Mouse (Mus musculus): ENCODE results near the gene Il1f10. TPM values are rescaled to one million over a fixed set of nuclear protein-coding genes. Genes with fewer than 3 reads are reported as not detected.

Il1f10 gene
- not detected for total RNA-seq (2021)
- long read RNA-seq: 0 reads

DNA sequence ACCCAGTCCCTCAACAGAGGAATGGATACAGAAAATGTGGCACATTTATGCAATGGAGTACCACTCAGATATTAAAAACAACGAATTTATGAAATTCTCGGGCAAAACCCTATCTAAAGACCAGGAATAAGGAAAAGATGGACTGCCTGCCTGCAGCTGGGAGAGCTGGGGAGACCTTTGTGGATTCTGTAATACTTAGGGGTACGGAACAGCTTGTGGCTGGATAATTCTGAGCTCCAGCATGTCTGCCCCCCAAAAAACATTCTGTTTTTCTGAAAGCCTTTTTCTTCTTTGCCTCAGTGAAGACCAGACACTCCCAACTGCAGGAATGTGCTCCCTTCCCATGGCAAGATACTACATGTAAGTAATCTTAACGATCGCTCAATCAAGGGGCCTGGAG is at the start of gene Il1f10:
Gene Il1f10, plus strand, starts transcription at position 301 of the 400 bp plus-strand sequence.
- no peak for DNase-seq (ENCODE audit: low spot score in 2 of 2)

DNA sequence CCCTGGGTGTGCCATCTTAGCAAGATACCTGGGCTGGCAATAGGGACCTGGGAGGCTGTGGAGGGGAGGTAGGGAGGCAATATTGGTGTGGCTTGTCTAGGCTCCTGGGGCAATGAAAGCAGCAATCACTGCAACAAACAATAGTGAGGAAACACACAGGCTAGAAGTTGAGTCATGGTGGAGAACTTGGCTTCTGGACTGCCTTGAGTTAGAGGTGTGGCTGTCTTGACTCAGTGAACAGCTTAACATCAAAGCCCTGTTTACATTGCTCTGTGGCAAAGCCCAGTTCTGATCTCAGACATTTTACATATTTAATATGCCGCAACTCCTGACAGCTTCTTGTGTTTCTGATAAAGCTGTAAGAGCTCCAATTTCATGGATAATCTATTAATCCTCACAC is 23.5 kb upstream of the Il1f10 start:
- no peak for DNase-seq (ENCODE audit: low spot score in 2 of 2)

DNA sequence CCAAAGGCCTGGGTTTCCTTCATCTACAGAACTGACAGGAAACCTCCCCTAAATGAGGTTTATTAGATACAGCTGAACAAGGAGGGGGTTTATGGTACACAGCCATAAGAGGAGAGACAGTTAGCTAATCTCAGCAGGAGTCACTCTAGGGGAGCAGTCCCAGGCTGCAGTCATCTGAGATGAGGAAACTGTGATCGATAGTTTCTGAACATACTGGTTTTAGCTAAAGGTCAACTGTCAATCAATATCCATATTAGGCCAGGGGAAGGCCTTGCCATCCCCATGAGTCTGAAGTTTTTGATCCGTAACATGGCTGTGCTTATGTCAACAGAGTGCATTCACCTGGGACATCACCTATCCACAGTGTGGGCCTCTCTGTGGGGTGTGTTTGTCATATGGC is 17.4 kb upstream of the Il1f10 start:
- DNase-seq (ENCODE audit: low spot score in 2 of 2): no peak

DNA sequence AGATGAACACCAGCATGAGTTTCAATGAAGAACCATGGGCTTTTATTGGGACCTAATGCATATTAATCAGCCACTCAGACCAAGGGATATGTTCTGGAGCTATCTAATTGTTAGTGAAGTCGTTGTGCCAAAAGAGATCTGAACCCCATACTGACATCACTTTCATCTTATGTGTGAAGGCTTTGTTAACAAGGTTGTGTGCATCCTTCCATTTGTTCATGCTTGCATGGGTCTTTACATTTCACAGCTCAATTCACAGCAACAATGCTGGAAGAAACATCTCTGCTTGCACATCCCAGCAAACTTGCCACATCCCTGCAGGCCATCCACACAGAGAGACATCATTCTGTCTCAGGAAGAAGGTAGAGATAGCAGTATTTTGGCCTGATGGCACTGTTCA is 15.8 kb upstream of the Il1f10 start:
- DNase-seq (ENCODE audit: low spot score in 2 of 2): no peak

DNA sequence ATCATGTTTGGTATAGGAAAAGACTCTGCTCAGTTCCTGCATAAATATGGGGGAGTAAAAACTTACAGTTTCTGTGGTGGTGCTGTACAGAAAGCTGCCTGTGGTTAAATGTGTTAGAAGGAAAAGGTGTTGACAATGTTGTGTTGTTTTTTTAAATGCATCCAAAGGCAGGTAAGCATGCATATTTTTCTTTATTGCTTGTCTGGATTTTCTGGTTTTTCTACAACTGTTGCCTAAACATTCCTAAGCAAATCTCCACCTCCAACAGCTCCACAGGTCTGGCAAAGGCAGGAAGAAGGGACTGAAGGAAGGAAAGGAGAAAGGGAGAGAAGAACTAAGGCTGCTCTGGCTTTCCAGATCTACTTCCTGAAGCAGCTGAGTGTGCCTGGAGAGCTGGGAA is 14.3 kb upstream of the Il1f10 start, which contains the start of gene Il1f5:
Gene Il1f5, plus strand, starts transcription at position 301 of the 400 bp plus-strand sequence.
- DNase-seq (ENCODE audit: low spot score in 2 of 2): no peak

DNA sequence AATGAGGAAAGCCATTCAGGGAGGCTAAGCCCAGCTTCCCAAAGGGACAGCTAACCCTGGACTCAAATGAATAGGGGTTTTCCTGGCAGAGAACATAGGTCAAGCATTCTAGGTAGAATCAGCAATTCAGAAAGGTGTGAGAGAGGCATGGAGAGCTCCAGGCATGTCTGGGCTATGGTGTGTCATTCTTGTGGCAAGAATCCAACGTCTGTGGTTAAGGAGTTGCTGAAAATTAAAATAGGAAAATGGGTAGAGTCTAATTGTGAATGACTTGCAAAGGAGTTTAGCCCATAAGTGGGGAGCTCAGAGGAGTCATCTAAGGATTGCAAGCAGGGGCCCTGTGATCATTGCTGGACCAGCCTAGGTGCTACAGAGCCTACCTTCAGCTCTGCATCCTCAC is 3.6 kb downstream of the Il1f10 start:
- DNase-seq (ENCODE audit: low spot score in 2 of 2): no peak

DNA sequence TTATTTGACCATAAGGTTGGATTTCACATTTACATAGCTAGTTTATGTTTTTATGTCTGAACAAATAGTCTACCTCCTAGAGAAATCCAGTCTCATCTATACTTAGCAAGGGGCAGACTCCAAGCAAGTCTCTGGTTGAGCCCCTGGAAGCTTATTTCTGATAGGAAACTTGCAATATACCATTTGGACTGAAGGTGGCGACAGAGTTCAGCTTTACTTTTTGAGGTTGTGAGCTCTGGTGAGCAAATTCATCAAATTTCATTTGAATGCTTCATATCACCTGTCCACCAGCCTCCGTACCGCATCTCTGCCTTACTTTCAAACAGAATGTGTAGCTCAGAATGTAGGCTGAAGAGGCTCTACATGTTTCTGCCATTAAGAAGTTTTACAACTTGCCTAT is 5.8 kb downstream of the Il1f10 start:
- peak; percentile 58 to 70 for DNase-seq (ENCODE audit: low spot score in 2 of 2)

DNA sequence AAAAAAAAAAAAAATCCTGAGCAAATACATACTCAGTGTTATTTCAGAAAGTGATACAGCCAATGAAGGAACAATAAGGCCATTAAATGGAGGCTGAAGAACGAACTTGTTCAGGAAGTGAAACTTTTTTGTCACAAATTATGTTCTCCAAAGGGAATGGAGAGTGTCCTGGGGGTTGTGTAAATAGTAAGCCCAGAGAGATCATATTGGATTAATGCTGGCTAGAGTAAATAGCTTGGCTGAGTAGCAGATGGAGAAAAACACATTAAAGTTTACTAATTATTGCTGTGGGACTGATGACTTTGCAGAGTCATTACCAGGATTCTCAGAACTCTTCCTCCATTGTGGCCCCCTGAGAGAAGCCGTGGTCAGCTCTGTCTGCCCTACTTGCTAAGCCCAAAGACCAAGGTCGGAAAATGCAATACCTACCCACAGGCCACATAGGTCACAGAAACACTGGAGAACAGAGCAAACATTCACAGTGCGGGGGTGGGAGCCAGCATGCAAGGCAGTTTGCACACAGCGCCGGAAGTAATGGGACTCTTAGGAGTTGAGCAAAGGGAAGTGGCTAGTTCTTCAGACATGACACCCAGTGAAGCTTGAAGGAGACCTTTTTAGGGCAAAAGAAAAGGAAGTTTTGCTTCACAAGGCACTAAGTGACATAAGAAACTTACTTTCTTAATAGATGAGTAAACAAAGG is 20.5 kb downstream of the Il1f10 start:
- DNase-seq (ENCODE audit: low spot score in 2 of 2): no peak

DNA sequence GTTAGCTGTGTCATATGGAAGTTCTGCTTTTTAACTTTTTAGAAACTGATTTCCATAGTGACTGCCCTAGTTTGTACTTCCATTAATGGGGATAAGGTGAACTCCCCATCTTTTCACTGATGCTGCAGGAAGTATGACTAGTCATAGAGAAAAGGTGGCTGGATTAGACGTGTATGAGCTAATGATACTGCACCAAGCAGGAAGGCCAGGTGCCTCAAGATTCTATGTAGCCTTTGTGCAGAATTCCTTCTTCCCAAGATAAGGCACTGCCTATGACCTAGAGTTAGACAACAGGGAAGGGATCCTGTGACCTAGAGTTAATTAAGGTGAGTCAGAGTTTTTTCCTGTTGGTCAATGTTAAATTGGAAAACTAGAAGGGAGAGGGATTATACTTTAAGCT is 25.9 kb downstream of the Il1f10 start:
- no peak for DNase-seq (ENCODE audit: low spot score in 2 of 2)

DNA sequence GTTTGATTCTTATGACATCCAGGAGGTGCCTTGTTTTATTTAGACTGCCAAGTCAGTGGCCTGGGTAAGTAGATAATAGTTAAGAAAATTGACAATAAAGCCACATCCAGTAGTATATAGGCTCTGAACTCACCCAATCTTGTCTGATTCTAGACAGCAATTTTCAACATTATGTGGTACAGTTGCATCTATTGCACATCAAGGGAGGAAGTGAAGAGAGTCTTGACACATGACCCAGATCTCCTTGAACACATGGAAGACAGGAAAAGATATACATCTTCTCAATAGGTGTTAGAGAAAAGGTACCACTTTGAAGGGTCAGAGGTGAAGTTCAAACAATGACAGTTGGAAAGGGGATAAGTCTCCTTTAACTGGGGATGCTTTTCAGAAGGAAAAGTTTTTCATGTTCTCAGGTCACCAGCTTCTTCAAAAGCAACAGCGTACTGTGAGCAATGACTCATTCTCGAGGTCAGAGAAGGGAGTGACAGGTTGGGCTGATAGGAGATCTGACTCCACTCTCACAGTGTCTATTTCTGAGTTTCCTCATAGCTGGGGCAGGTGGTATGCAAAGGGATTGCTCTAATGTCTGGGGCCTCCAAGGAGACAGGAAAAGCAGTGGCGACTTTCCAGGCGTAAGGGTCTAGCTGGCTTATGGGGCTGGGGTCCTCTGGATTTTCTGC is 27.1 kb downstream of the Il1f10 start:
- no peak for DNase-seq (ENCODE audit: low spot score in 2 of 2)

DNA sequence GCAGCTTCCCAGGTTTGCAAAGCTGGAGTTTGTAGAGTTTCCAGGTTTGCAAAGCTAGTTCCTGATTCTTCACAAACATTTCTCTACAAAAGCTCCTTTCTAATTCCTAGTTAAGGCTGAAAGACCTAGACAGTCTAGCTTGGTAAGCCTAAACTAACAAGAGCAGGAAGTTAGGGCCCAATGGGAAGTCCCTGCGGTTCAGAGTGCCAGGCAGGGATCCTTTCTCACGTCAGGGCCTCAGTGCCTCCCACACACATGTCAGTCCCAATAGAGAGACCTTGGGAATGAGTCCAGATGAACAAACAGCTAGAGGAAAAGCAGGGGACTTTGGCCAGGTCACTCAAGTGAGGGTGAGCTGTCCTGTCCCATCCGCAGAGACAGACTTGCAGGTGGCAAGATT is 44.3 kb downstream of the Il1f10 start:
- DNase-seq (ENCODE audit: low spot score in 2 of 2): no peak

DNA sequence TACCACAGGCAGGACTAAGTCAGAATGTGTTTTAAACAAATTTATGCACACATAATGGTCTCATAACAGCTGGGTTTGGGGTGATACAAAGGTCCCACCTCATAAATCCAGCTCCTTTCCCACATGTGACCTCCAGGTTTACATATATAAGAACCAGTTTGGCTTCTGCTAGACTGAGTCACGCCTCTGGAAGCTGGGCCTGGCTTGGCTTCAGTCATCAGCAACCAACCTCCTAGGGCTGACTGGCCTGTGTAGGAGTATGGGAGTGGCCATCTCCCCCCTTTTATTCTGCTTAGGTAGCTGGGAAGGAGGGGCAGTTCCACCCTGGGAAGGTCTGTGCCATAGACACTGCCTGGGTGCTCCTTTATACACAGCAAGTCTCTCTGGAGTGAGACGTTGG is 45.5 kb downstream of the Il1f10 start, which contains the start of gene Il1rn:
Gene Il1rn, plus strand, starts transcription at position 309 of the 400 bp plus-strand sequence.
- no peak for DNase-seq (ENCODE audit: low spot score in 2 of 2)

DNA sequence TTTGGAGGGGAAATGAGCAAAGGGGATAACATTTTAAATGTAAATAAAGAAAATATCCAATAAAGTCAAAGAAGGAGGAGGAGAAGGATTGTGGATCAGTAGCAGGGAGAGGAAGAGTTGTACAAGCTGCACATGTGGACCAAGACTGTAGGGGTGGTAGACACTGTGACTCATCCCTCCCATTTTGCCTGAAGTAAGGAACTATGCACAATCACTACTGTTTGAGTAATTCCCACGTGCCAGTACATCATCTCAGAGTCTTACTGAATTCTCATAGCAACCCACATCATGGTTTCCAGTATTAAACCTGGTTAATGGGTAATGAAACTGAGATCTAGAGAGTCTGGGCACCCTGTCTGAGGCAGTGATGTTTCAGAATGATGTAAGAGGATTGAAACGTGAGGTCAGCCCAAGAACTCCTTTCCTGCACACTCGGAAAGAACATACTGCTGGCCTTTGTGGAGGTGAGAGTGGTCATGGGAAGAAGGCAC is 50.4 kb downstream of the Il1f10 start:
- no peak for DNase-seq (ENCODE audit: low spot score in 2 of 2)

Other genes with a start within 250 kb of the Il1f10 start
- 10 to 100 TPM; 24.3 to 26.7 TPM for gene Hnmt, start 241.8 kb upstream of the Il1f10 start, total RNA-seq (2021)
- not detected for gene Tbpl2, start 194.6 kb upstream of the Il1f10 start, total RNA-seq (2021)
- not detected for gene Il1f8, start 138.0 kb upstream of the Il1f10 start, total RNA-seq (2021)
- gene Il1f9, start 104.7 kb upstream of the Il1f10 start, total RNA-seq (2021): not detected
- not detected for gene Il1f6, start 75.8 kb upstream of the Il1f10 start, total RNA-seq (2021)
- gene Il1f5, start 14.2 kb upstream of the Il1f10 start, total RNA-seq (2021): not detected
- gene Il1rn, start 45.7 kb downstream of the Il1f10 start, total RNA-seq (2021): not detected
- 1 to 10 TPM; 1.5 to 1.8 TPM for gene Psd4, start 76.4 kb downstream of the Il1f10 start, total RNA-seq (2021)
- gene Pax8, start 184.4 kb downstream of the Il1f10 start, total RNA-seq (2021): not detected